ENCODE assay signal across 9 mouse cellular contexts in the genomic region with DNA sequence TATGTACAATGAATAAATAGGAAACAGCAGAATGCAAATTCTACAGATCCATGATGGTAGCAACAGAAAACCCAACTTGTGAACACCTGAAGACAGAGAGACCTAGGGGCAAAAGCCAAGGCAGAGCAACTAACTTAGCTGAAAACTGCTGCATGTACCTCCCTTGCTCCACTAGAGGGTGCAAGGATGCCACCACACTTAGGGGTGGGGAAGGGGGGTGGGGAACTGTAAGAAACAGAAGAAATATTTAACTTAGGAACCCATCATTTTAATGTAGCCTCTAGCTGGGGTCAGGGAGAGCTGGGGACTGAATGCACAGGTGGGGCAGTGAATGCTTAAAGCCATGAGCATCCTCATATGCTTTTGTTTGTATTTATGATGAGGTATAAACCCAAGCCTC.
DNase-seq lines count a peak whose midpoint lies in the region; ATAC-seq and TF ChIP-seq lines count a peak whose summit lies in the region.
"Had no signal": no experiment of that assay in that cellular context is flagged by ENCODE, and none has a peak within 500 bp of the region (broad histone marks: within the 10 kb centered on the region; RNA-seq: fewer than 3 reads in every experiment).

No protein-coding gene starts in this region.

- H3K4me3 ChIP-seq in hindbrain, embryonic 10.5 days = no peak overlapping the region
- H3K4me3 ChIP-seq in hindbrain, embryonic 13.5 days = no peak overlapping the region
- H3K4me3 ChIP-seq in E14TG2a.4 (replicated peaks; ENCODE audit: low read length) = no peak overlapping the region
- H3K4me3 ChIP-seq in hindbrain, postnatal 0 days (ENCODE audit: low read length) = no peak overlapping the region
- H3K4me3 ChIP-seq in neural tube, embryonic 11.5 days (ENCODE audit: low read depth, low read length) = no peak overlapping the region
- H3K4me3 ChIP-seq: embryonic facial prominence, embryonic 12.5 days had no signal

- peak; percentile 45 for TF ChIP-seq CTCF in E14TG2a.4 (conservative IDR thresholded peaks at IDR 0.05; ENCODE audit: low read length)
- TF ChIP-seq CTCF in hindbrain, postnatal 0 days (IDR thresholded peaks at IDR 0.05; ENCODE audit: low read depth) = peak; percentile 84

- peaks cover 12% of the 10 kb centered on the region for H3K4me1 ChIP-seq in hindbrain, embryonic 10.5 days (replicated peaks)
- H3K4me1 ChIP-seq in hindbrain, embryonic 13.5 days (replicated peaks) = peaks cover 7% of the 10 kb centered on the region; the same call in 1 of the 2 replicates
- H3K4me1 ChIP-seq in E14TG2a.4 (replicated peaks; ENCODE audit: low read depth, low read length) = peaks cover 40% of the 10 kb centered on the region
- H3K4me1 ChIP-seq in hindbrain, postnatal 0 days (ENCODE audit: insufficient read depth, low read length) = no peaks in the 10 kb centered on the region
- no peaks in the 10 kb centered on the region for H3K4me1 ChIP-seq in neural tube, embryonic 11.5 days (ENCODE audit: control insufficient read depth, insufficient read depth, low read length)

- no peak overlapping the region for H3K27ac ChIP-seq in hindbrain, embryonic 10.5 days
- H3K27ac ChIP-seq in hindbrain, embryonic 13.5 days = no peak overlapping the region
- H3K27ac ChIP-seq in hindbrain, postnatal 0 days = no peak overlapping the region
- H3K27ac ChIP-seq in neural tube, embryonic 11.5 days (ENCODE audit: low read depth, low read length) = no peak overlapping the region

- H3K36me3 ChIP-seq in hindbrain, embryonic 10.5 days = 0 out of 2 replicates have a peak, but pooled peaks cover 4% of the 10 kb centered on the region
- H3K36me3 ChIP-seq in hindbrain, embryonic 13.5 days = peaks cover 8% of the 10 kb centered on the region; the same call in 1 of the 2 replicates
- H3K36me3 ChIP-seq in E14TG2a.4 (ENCODE audit: insufficient read depth, low read length) = peaks cover 5% of the 10 kb centered on the region; the same call in 1 of the 2 replicates
- H3K36me3 ChIP-seq in hindbrain, postnatal 0 days (ENCODE audit: insufficient read depth, low read length) = peaks cover 3% of the 10 kb centered on the region; the same call in 1 of the 2 replicates
- no peaks in the 10 kb centered on the region for H3K36me3 ChIP-seq in neural tube, embryonic 11.5 days (ENCODE audit: control insufficient read depth, insufficient read depth, low read length)
- H3K36me3 ChIP-seq: embryonic facial prominence, embryonic 12.5 days had no signal

- no peak for ATAC-seq in hindbrain, embryonic 13.5 days (ENCODE audit: low FRiP score)
- ATAC-seq in hindbrain, postnatal 0 days = 0 out of 2 replicates have a peak, but pooled peaks have one; percentile 43
- no peak for ATAC-seq in neural tube, embryonic 11.5 days (ENCODE audit: insufficient read depth, low FRiP score, low TSS enrichment)

- H3K27me3 ChIP-seq in hindbrain, embryonic 10.5 days (ENCODE audit: insufficient read depth, poor library complexity, severe bottlenecking) = no peaks in the 10 kb centered on the region
- no peaks in the 10 kb centered on the region for H3K27me3 ChIP-seq in hindbrain, embryonic 13.5 days
- H3K27me3 ChIP-seq in E14TG2a.4 (ENCODE audit: insufficient read depth, low read length) = no peaks in the 10 kb centered on the region
- no peaks in the 10 kb centered on the region for H3K27me3 ChIP-seq in hindbrain, postnatal 0 days (ENCODE audit: insufficient read depth, low read length)
- no peaks in the 10 kb centered on the region for H3K27me3 ChIP-seq in neural tube, embryonic 11.5 days (ENCODE audit: control insufficient read depth, insufficient read depth, low read length)
- H3K27me3 ChIP-seq: embryonic facial prominence, embryonic 12.5 days had no signal

- peak; percentile 39 for DNase-seq in hindbrain, embryonic 10.5 days (ENCODE audit: low spot score)
- DNase-seq in cerebellum, adult 9-10 months = peak; percentile 62
- DNase-seq in hindbrain, postnatal 0 days (ENCODE audit: low spot score) = peak; percentile 81
- peak; percentile 56 for DNase-seq in neural tube, embryonic 11.5 days (ENCODE audit: low spot score)
- no peak for DNase-seq in layer of hippocampus, postnatal 25 days (ENCODE audit: extremely low spot score in 1 of 2, low spot score in 1 of 2)
- DNase-seq in frontal cortex, postnatal 14 days (ENCODE audit: low spot score in 2 of 2) = no peak

- H3K4me2 ChIP-seq in hindbrain, embryonic 13.5 days = no peak overlapping the region
- no peak overlapping the region for H3K4me2 ChIP-seq in hindbrain, postnatal 0 days (ENCODE audit: low read depth, low read length)
- H3K4me2 ChIP-seq in neural tube, embryonic 11.5 days (ENCODE audit: low read depth) = no peak overlapping the region
- H3K4me2 ChIP-seq: embryonic facial prominence, embryonic 12.5 days had no signal

- no peak overlapping the region for H3K9ac ChIP-seq in hindbrain, embryonic 13.5 days
- no peak overlapping the region for H3K9ac ChIP-seq in hindbrain, postnatal 0 days (replicated peaks; ENCODE audit: low read length)
- H3K9ac ChIP-seq in neural tube, embryonic 11.5 days (ENCODE audit: low read length) = no peak overlapping the region
- H3K9ac ChIP-seq: embryonic facial prominence, embryonic 12.5 days had no signal

- no peaks in the 10 kb centered on the region for H3K9me3 ChIP-seq in hindbrain, embryonic 10.5 days
- no peaks in the 10 kb centered on the region for H3K9me3 ChIP-seq in hindbrain, embryonic 13.5 days
- H3K9me3 ChIP-seq in E14TG2a.4 (ENCODE audit: low read length) = no peaks in the 10 kb centered on the region
- H3K9me3 ChIP-seq in hindbrain, postnatal 0 days (ENCODE audit: low read length) = no peaks in the 10 kb centered on the region
- H3K9me3 ChIP-seq in neural tube, embryonic 11.5 days (ENCODE audit: control insufficient read depth, low read length) = no peaks in the 10 kb centered on the region
- H3K9me3 ChIP-seq: embryonic facial prominence, embryonic 12.5 days had no signal

Comparison
In these comparisons a context has a peak if more than half of its experiments do, and no peak if none do; other contexts are left out.
1. DNase-seq: peak in hindbrain, embryonic 10.5 days (single experiment), cerebellum, adult 9-10 months (single experiment), hindbrain, postnatal 0 days (single experiment) and neural tube, embryonic 11.5 days (single experiment); none in layer of hippocampus, postnatal 25 days (0 of 2) and frontal cortex, postnatal 14 days (0 of 2).